Mouse (Mus musculus) lung, postnatal 0 days (tissue): Measurements from ENCODE around the gene Ttbk2.

Experiments
- CTCF ChIP-seq: IDR thresholded peaks from 2 replicates; pipeline ENCODE4 v1.5.1; 2016; ENCODE audit warnings: antibody characterized with exemption, mild to moderate bottlenecking
- EP300 ChIP-seq: IDR thresholded peaks from 2 replicates; pipeline ENCODE4 v1.6.1; 2016; ENCODE audit warnings: antibody characterized with exemption, mild to moderate bottlenecking, control low read depth

GRCm38 (mm10) chr2:120852626-120853025, 2.2 kb upstream of the Ttbk2 start:
- TF ChIP-seq EP300 (no peak), CTCF (no peak)
